Mouse (Mus musculus): ENCODE measurements around the gene Dpf2. TPM values are rescaled to one million over a fixed set of nuclear protein-coding genes. Genes with fewer than 3 reads are reported as not detected.

Dpf2 gene
- polyA plus RNA-seq, 1 experiment from 2014 or later: 77.7 TPM

DNA sequence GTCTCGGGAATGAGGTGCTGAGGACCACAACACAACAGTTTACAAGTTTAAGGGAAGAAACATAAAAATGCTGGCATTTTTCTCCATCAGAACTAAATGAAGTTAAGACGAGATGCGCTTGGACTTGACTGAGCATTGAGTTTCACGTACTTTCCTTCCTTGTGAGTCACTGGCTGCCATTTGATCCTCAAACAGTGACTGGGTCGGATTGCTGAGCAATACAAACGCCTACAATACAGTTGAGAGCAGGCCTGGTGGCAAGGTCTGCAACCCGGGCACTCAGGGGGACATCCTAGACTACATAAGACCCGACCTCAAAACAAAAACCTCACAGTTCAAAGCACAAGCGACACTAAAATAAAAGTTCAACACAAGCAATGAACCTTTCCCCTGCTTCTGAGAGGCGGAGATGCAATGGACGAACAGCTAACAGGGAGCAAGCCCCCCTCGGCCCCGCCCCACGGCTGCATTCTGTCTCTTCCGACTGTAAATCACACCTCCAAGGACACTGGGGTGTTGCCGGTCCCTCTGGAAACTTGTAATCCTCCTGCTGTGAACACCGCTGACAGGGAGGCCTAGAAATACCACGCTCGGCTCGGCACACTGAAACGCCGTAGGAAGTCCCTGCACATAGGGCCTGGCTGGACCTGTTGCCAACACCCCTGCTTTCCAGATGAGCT, 41.4 kb upstream of the Dpf2 start:
- H3K9ac ChIP-seq (replicated peaks; ENCODE audit: low read depth): no peak overlapping the region
- H3K36me3 ChIP-seq (ENCODE audit: insufficient read depth, low read length): 0 out of 2 replicates have a peak, but pooled peaks cover 3% of the 10 kb centered on the region
- H3K4me1 ChIP-seq (ENCODE audit: insufficient read depth, low read depth, low read length): 0 out of 2 replicates have a peak, but pooled peaks cover 3% of the 10 kb centered on the region
- WGBS: 86% methylated on average over 22 of the region's 22 CpGs
- no peaks in the 10 kb centered on the region for H3K27me3 ChIP-seq (replicated peaks; ENCODE audit: insufficient read depth, low read length)
- H3K27ac ChIP-seq (ENCODE audit: low read length): no peak overlapping the region
- H3K4me3 ChIP-seq (ENCODE audit: low read depth, low read length): no peak overlapping the region
- no peaks in the 10 kb centered on the region for H3K9me3 ChIP-seq (ENCODE audit: low read length)
- ATAC-seq (no peak), DNase-seq (ENCODE audit: low spot score) (no peak)
- TF ChIP-seq EP300 (IDR thresholded peaks at IDR 0.05) (no peak), CTCF (IDR thresholded peaks at IDR 0.05) (no peak)
- H3K4me2 ChIP-seq (replicated peaks; ENCODE audit: low read depth, low read length): no peak overlapping the region

DNA sequence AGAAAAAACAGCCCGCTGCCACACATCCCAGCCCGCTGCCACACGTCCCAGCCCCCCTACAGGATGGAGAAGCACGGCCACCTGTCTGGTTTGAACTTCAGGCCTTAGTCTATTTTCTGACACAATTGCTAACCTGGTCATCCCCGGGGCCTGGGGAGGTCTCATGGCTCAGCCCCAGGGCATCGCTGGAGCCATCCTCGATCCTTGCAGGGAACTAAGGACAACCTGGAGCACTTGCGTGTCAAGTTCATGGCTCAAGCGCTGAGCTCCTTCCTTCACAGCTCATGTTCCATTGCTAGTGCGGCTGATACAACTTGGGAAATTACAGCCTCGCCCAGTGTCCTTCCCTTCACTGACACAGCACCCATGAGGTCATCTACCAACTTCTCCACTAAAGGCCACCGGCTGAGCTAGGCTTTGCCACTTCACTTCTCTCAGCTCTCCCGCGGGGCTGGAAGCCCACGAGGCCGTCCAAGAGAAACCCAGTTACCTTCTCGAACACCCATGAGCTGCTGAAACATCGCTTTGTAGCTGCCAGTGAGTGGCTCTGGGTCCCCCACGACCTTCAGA, 40.5 kb upstream of the Dpf2 start:
- no peak for DNase-seq (ENCODE audit: low spot score)
- Histone ChIP-seq H3K4me3 (ENCODE audit: low read depth, low read length) (no peak overlapping the region), H3K36me3 (ENCODE audit: insufficient read depth, low read length) (0 out of 2 replicates have a peak, but pooled peaks cover 3% of the 10 kb centered on the region), H3K9ac (replicated peaks; ENCODE audit: low read depth) (no peak overlapping the region), H3K4me1 (ENCODE audit: insufficient read depth, low read depth, low read length) (0 out of 2 replicates have a peak, but pooled peaks cover 3% of the 10 kb centered on the region), H3K27me3 (replicated peaks; ENCODE audit: insufficient read depth, low read length) (no peaks in the 10 kb centered on the region), H3K27ac (ENCODE audit: low read length) (peak overlapping the region; percentile 80), H3K4me2 (replicated peaks; ENCODE audit: low read depth, low read length) (no peak overlapping the region), H3K9me3 (ENCODE audit: low read length) (no peaks in the 10 kb centered on the region)
- TF ChIP-seq CTCF (IDR thresholded peaks at IDR 0.05): no peak
- no peak for TF ChIP-seq EP300 (IDR thresholded peaks at IDR 0.05)
- WGBS: 87% methylated on average over 19 of the region's 19 CpGs
- no peak for ATAC-seq

DNA sequence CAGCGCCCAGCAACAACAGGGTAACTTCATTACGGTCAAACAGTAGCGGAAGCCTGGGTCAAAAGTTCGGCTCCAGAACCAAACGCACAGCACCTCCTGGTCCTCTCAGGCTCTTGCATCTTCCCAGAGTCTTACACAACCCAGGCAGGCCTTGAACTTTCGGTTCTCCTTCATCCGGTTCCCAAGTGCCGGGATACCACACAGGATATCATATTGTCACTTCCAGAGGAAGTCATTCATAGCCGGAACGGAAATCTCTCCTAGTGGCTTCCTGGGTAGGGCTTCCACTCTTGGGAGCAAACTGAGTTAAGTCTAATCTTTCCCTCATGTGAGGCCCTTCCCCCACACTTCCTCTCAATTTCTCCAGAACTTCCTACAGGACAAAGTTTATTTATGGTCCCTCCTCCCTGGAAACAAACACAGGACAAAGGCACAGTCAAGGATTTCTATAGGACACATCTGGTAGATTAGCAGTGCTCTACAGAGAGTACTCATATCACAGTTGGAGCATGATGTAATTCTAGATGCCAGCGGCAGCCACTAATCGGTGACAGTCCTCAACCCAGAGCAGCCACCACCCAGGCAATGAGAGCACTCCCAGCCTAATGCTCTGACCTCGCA, 39.4 kb upstream of the Dpf2 start:
- DNase-seq (ENCODE audit: low spot score) (peak; percentile 90), ATAC-seq (peak; percentile 86)
- peak overlapping the region; percentile 80 for H3K27ac ChIP-seq (ENCODE audit: low read length)
- 0 out of 2 replicates have a peak, but pooled peaks cover 3% of the 10 kb centered on the region for H3K4me1 ChIP-seq (ENCODE audit: insufficient read depth, low read depth, low read length)
- no peak for TF ChIP-seq CTCF (IDR thresholded peaks at IDR 0.05)
- TF ChIP-seq EP300 (IDR thresholded peaks at IDR 0.05): peak; percentile 98
- WGBS: 57% methylated on average over 13 of the region's 13 CpGs
- H3K9ac ChIP-seq (replicated peaks; ENCODE audit: low read depth): no peak overlapping the region
- 0 out of 2 replicates have a peak, but pooled peaks cover 3% of the 10 kb centered on the region for H3K36me3 ChIP-seq (ENCODE audit: insufficient read depth, low read length)
- H3K9me3 ChIP-seq (ENCODE audit: low read length): no peaks in the 10 kb centered on the region
- no peak overlapping the region for H3K4me3 ChIP-seq (ENCODE audit: low read depth, low read length)
- H3K27me3 ChIP-seq (replicated peaks; ENCODE audit: insufficient read depth, low read length): no peaks in the 10 kb centered on the region
- H3K4me2 ChIP-seq (replicated peaks; ENCODE audit: low read depth, low read length): no peak overlapping the region; the same call in 1 of the 2 replicates

DNA sequence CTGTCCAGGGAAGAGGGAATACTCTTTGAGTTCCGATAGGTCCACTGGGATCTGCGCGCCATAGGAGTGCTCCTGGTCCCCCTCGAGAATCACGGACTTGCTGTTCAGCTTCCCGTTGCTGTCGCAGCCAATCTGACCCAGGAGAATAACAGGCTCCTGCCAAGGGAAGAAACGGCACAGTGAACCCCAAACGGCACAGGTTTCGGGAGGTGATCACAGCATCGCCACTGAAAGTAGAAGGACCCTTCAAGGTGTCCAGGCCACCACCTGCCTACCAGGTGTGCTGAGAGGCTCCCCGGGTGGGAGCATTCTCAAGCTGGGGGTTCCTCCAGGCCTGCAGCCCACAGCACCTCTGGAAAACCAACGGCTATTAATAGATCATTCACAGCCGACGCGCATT, 38.8 kb upstream of the Dpf2 start:
- Histone ChIP-seq H3K9me3 (ENCODE audit: low read length) (no peaks in the 10 kb centered on the region), H3K9ac (replicated peaks; ENCODE audit: low read depth) (no peak overlapping the region), H3K27ac (ENCODE audit: low read length) (peak overlapping the region; percentile 43; the same call in 1 of the 2 replicates), H3K4me1 (ENCODE audit: insufficient read depth, low read depth, low read length) (peaks cover 5% of the 10 kb centered on the region), H3K4me2 (replicated peaks; ENCODE audit: low read depth, low read length) (no peak overlapping the region; the same call in 1 of the 2 replicates), H3K27me3 (replicated peaks; ENCODE audit: insufficient read depth, low read length) (no peaks in the 10 kb centered on the region), H3K4me3 (ENCODE audit: low read depth, low read length) (no peak overlapping the region), H3K36me3 (ENCODE audit: insufficient read depth, low read length) (0 out of 2 replicates have a peak, but pooled peaks cover 3% of the 10 kb centered on the region)
- WGBS: 80% methylated on average over 16 of the region's 16 CpGs
- TF ChIP-seq EP300 (IDR thresholded peaks at IDR 0.05) (no peak), CTCF (IDR thresholded peaks at IDR 0.05) (no peak)
- ATAC-seq (no peak), DNase-seq (ENCODE audit: low spot score) (no peak)

DNA sequence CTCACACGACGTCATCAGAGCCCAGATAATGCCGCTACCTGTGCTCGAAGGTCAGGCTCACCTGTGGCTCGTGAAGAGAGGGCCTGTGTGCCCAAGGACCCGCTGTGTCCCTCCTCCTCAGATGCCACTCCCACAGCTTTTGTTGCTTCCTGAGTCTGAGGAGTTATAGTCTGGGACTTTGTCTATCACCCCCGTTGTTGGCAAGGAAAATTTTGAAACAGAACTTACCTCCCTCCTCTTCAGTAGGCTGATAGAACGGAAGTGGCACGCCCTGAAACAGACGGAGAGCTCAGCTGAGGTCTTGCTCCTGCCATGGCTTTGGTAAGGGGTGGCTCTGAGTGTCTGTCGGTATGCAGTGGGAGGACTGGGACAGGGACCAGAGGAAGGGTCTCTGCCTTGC, 37.4 kb upstream of the Dpf2 start:
- no peaks in the 10 kb centered on the region for H3K27me3 ChIP-seq (replicated peaks; ENCODE audit: insufficient read depth, low read length)
- WGBS: 90% methylated on average over 11 of the region's 11 CpGs
- H3K27ac ChIP-seq (ENCODE audit: low read length): no peak overlapping the region
- no peak for ATAC-seq
- H3K9ac ChIP-seq (replicated peaks; ENCODE audit: low read depth): no peak overlapping the region
- TF ChIP-seq EP300 (IDR thresholded peaks at IDR 0.05) (no peak), CTCF (IDR thresholded peaks at IDR 0.05) (no peak)
- no peak overlapping the region for H3K4me3 ChIP-seq (ENCODE audit: low read depth, low read length)
- no peaks in the 10 kb centered on the region for H3K9me3 ChIP-seq (ENCODE audit: low read length)
- DNase-seq (ENCODE audit: low spot score): no peak
- H3K4me2 ChIP-seq (replicated peaks; ENCODE audit: low read depth, low read length): no peak overlapping the region
- 0 out of 2 replicates have a peak, but pooled peaks cover 3% of the 10 kb centered on the region for H3K36me3 ChIP-seq (ENCODE audit: insufficient read depth, low read length)
- H3K4me1 ChIP-seq (ENCODE audit: insufficient read depth, low read depth, low read length): peaks cover 16% of the 10 kb centered on the region

DNA sequence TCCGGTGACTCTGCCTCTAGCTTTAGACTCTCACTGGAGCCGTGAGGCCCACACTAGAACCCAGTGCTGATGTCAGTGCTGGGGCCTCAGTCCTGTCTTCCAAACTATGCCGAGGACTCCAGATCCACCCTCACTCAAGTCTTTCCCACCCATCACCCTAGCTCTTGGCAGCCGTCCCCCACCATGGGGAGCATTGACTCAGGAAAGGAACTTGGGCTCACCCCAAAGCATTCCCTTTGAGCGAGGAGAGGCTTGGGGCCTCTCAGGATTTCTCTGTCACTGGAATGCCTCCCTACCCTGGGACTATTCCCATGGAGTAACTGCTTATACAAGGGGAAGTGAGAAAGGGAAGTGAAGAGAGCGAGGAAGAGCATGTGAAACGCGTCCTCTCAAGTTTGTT, 33.1 kb upstream of the Dpf2 start:
- no peak overlapping the region for H3K9ac ChIP-seq (replicated peaks; ENCODE audit: low read depth)

More for the DNA sequence above, 33.1 kb upstream of the Dpf2 start:
- H3K9me3 ChIP-seq (ENCODE audit: low read length): no peaks in the 10 kb centered on the region
- peaks cover 29% of the 10 kb centered on the region for H3K4me1 ChIP-seq (ENCODE audit: insufficient read depth, low read depth, low read length)
- H3K36me3 ChIP-seq (ENCODE audit: insufficient read depth, low read length): 0 out of 2 replicates have a peak, but pooled peaks cover 3% of the 10 kb centered on the region
- DNase-seq (ENCODE audit: low spot score) (peak; percentile 66), ATAC-seq (peak; percentile 17; the same call in 1 of the 2 replicates)
- H3K4me3 ChIP-seq (ENCODE audit: low read depth, low read length): no peak overlapping the region
- peak overlapping the region; percentile 17; the same call in 1 of the 2 replicates for H3K4me2 ChIP-seq (replicated peaks; ENCODE audit: low read depth, low read length)
- TF ChIP-seq EP300 (IDR thresholded peaks at IDR 0.05) (peak; percentile 27; the same call in 1 of the 2 replicates), CTCF (IDR thresholded peaks at IDR 0.05) (no peak)
- H3K27me3 ChIP-seq (replicated peaks; ENCODE audit: insufficient read depth, low read length): no peaks in the 10 kb centered on the region
- H3K27ac ChIP-seq (ENCODE audit: low read length): peak overlapping the region; percentile 78
- WGBS: 20% methylated on average over 8 of the region's 8 CpGs

All from lung, postnatal 0 days (tissue).